Mouse (Mus musculus) olfactory bulb, adult 2 months (tissue): ENCODE results near the gene Clps.

Experiments used
- CTCF ChIP-seq: fragments of 200-500 bp; IDR thresholded peaks from 2 replicates; pipeline ENCODE4 v1.5.1; 2012; ENCODE audit warnings: low read depth, mild to moderate bottlenecking, low read length, moderate library complexity; ENCODE audit not compliant: insufficient read depth
- POLR2A ChIP-seq: fragments of 200-500 bp; IDR thresholded peaks from 2 replicates; pipeline ENCODE4 v1.6.1; 2012; ENCODE audit warnings: mild to moderate bottlenecking, low read depth, low read length, moderate library complexity; ENCODE audit not compliant: insufficient read depth

GRCm38 (mm10) chr17:28533327-28533726, 27.2 kb downstream of the Clps start:
- TF ChIP-seq CTCF (no peak), POLR2A (no peak)
